29 mouse cellular contexts compared by ENCODE assay signal in genomic region chr16:23653028-23653427, GRCm38 (mm10).
DNase-seq lines count a peak whose midpoint lies in the region; ATAC-seq lines count a peak whose summit lies in the region.
"Had no signal": no experiment of that assay in that cellular context is flagged by ENCODE, and none has a peak within 500 bp of the region (broad histone marks: within the 10 kb centered on the region; RNA-seq: fewer than 3 reads in every experiment).

No protein-coding gene starts in this region.

- H3K4me3 ChIP-seq in forebrain, embryonic 15.5 days: no peak overlapping the region
- no peak overlapping the region for H3K4me3 ChIP-seq in forebrain, embryonic 11.5 days (ENCODE audit: low read depth, low read length)
- no peak overlapping the region for H3K4me3 ChIP-seq in forebrain, embryonic 16.5 days (replicated peaks; ENCODE audit: low read length)
- H3K4me3 ChIP-seq: embryonic facial prominence, embryonic 10.5 days; embryonic facial prominence, embryonic 13.5 days; erythroblast, embryonic 14.5 days; heart, embryonic 12.5 days; heart, embryonic 15.5 days; hindbrain, embryonic 10.5 days; hindbrain, embryonic 13.5 days; intestine, embryonic 15.5 days had no signal

- H3K36me3 ChIP-seq in forebrain, embryonic 15.5 days: no peaks in the 10 kb centered on the region
- no peaks in the 10 kb centered on the region for H3K36me3 ChIP-seq in forebrain, embryonic 11.5 days (ENCODE audit: control insufficient read depth, insufficient read depth, low read length)
- no peaks in the 10 kb centered on the region for H3K36me3 ChIP-seq in forebrain, embryonic 16.5 days (ENCODE audit: control insufficient read depth, insufficient read depth)
- H3K36me3 ChIP-seq: embryonic facial prominence, embryonic 10.5 days; embryonic facial prominence, embryonic 13.5 days; heart, embryonic 12.5 days; heart, embryonic 15.5 days; hindbrain, embryonic 10.5 days; hindbrain, embryonic 13.5 days; intestine, embryonic 15.5 days had no signal

- H3K9ac ChIP-seq in forebrain, embryonic 15.5 days (replicated peaks): no peak overlapping the region
- H3K9ac ChIP-seq in forebrain, embryonic 11.5 days (ENCODE audit: low read length): no peak overlapping the region
- H3K9ac ChIP-seq in forebrain, embryonic 16.5 days (replicated peaks; ENCODE audit: low read depth, low read length): no peak overlapping the region
- H3K9ac ChIP-seq: embryonic facial prominence, embryonic 13.5 days; heart, embryonic 12.5 days; heart, embryonic 15.5 days; hindbrain, embryonic 13.5 days; intestine, embryonic 15.5 days had no signal

- H3K27ac ChIP-seq in forebrain, embryonic 15.5 days (replicated peaks): peak overlapping the region; percentile 58; the same call in 1 of the 2 replicates
- H3K27ac ChIP-seq in forebrain, embryonic 11.5 days (ENCODE audit: low read depth, low read length): no peak overlapping the region
- peak overlapping the region; percentile 10; the same call in 1 of the 2 replicates for H3K27ac ChIP-seq in forebrain, embryonic 16.5 days (ENCODE audit: low read length)
- H3K27ac ChIP-seq: embryonic facial prominence, embryonic 10.5 days; embryonic facial prominence, embryonic 13.5 days; heart, embryonic 15.5 days; hindbrain, embryonic 10.5 days; hindbrain, embryonic 13.5 days; intestine, embryonic 15.5 days had no signal

- H3K4me2 ChIP-seq in forebrain, embryonic 15.5 days (replicated peaks): no peak overlapping the region
- H3K4me2 ChIP-seq in forebrain, embryonic 11.5 days (ENCODE audit: low read depth, low read length, severe bottlenecking): no peak overlapping the region
- H3K4me2 ChIP-seq in forebrain, embryonic 16.5 days (ENCODE audit: low read length): no peak overlapping the region
- H3K4me2 ChIP-seq: embryonic facial prominence, embryonic 13.5 days; heart, embryonic 12.5 days; heart, embryonic 15.5 days; hindbrain, embryonic 13.5 days; intestine, embryonic 15.5 days had no signal

- no peak for DNase-seq in forebrain, embryonic 11.5 days (ENCODE audit: low spot score)
- peak; percentile 11 for DNase-seq in layer of hippocampus, adult 9-11 months
- no peak for DNase-seq in layer of hippocampus, postnatal 10 days (ENCODE audit: low spot score in 2 of 2)
- DNase-seq: adrenal gland, adult 8-10 months; adrenal gland, postnatal 25 days; cerebellum, adult 11-12 months; cerebellum, adult 8-10 months; cerebellum, postnatal 10 days; cerebellum, postnatal 36 days; embryo, embryonic 11 days; gastrocnemius, postnatal 10 days; gastrocnemius, postnatal 36 days; heart, postnatal 10 days; heart, postnatal 36 days; kidney, adult 11 months; kidney, adult 8-10 months had no signal

- H3K4me1 ChIP-seq in forebrain, embryonic 15.5 days: no peaks in the 10 kb centered on the region
- no peaks in the 10 kb centered on the region for H3K4me1 ChIP-seq in forebrain, embryonic 11.5 days (replicated peaks; ENCODE audit: control insufficient read depth, insufficient read depth, low read length)
- no peaks in the 10 kb centered on the region for H3K4me1 ChIP-seq in forebrain, embryonic 16.5 days (replicated peaks; ENCODE audit: control insufficient read depth, insufficient read depth, low read length)
- H3K4me1 ChIP-seq: embryonic facial prominence, embryonic 10.5 days; embryonic facial prominence, embryonic 13.5 days; heart, embryonic 12.5 days; heart, embryonic 15.5 days; hindbrain, embryonic 10.5 days; hindbrain, embryonic 13.5 days; intestine, embryonic 15.5 days had no signal

- ATAC-seq in forebrain, embryonic 15.5 days (replicated peaks): peak; percentile 75
- no peak for ATAC-seq in forebrain, embryonic 11.5 days (replicated peaks; ENCODE audit: low FRiP score)
- ATAC-seq in forebrain, embryonic 16.5 days: peak; percentile 79
- ATAC-seq in activated CD4-positive, CD25-positive, alpha-beta regulatory T cell, adult 4 months: no peak
- ATAC-seq: CD4-positive, CD25-positive, alpha-beta regulatory T cell, adult 4 months; hindbrain, embryonic 16.5 days; intestine, embryonic 15.5 days had no signal

- WGBS in forebrain, embryonic 15.5 days: 64% methylated on average over 5 of the region's 5 CpGs
- WGBS in forebrain, embryonic 11.5 days: 82% methylated on average over 5 of the region's 5 CpGs
- 67% methylated on average over 5 of the region's 5 CpGs for WGBS in forebrain, embryonic 16.5 days

- H3K9me3 ChIP-seq in forebrain, embryonic 15.5 days: no peaks in the 10 kb centered on the region
- H3K9me3 ChIP-seq in forebrain, embryonic 11.5 days (ENCODE audit: control insufficient read depth, low read length): no peaks in the 10 kb centered on the region
- H3K9me3 ChIP-seq in forebrain, embryonic 16.5 days (ENCODE audit: control insufficient read depth, low read length): no peaks in the 10 kb centered on the region
- H3K9me3 ChIP-seq: embryonic facial prominence, embryonic 10.5 days; embryonic facial prominence, embryonic 13.5 days; heart, embryonic 12.5 days; heart, embryonic 15.5 days; hindbrain, embryonic 10.5 days; hindbrain, embryonic 13.5 days; intestine, embryonic 15.5 days had no signal

- no peaks in the 10 kb centered on the region for H3K27me3 ChIP-seq in forebrain, embryonic 15.5 days
- no peaks in the 10 kb centered on the region for H3K27me3 ChIP-seq in forebrain, embryonic 11.5 days (ENCODE audit: control insufficient read depth, insufficient read depth, low read length)
- no peaks in the 10 kb centered on the region for H3K27me3 ChIP-seq in forebrain, embryonic 16.5 days (replicated peaks; ENCODE audit: control insufficient read depth, insufficient read depth, low read length)
- H3K27me3 ChIP-seq: embryonic facial prominence, embryonic 13.5 days; heart, embryonic 12.5 days; heart, embryonic 15.5 days; hindbrain, embryonic 13.5 days; intestine, embryonic 15.5 days had no signal

Comparison
In these comparisons a context has a peak if more than half of its experiments do, and no peak if none do; other contexts are left out.
1. ATAC-seq: peak in forebrain, embryonic 15.5 days (single experiment) and forebrain, embryonic 16.5 days (single experiment); none in forebrain, embryonic 11.5 days (single experiment) and activated CD4-positive, CD25-positive, alpha-beta regulatory T cell, adult 4 months (single experiment).